Mouse (Mus musculus): ENCODE data around the gene Tmem121b. TPM values are rescaled to one million over a fixed set of nuclear protein-coding genes. Genes with fewer than 3 reads are reported as not detected.

The Tmem121b gene
- total and polyA plus RNA-seq, 2 experiments from 2014 or later, result 2.5 to 30.5 TPM

DNA sequence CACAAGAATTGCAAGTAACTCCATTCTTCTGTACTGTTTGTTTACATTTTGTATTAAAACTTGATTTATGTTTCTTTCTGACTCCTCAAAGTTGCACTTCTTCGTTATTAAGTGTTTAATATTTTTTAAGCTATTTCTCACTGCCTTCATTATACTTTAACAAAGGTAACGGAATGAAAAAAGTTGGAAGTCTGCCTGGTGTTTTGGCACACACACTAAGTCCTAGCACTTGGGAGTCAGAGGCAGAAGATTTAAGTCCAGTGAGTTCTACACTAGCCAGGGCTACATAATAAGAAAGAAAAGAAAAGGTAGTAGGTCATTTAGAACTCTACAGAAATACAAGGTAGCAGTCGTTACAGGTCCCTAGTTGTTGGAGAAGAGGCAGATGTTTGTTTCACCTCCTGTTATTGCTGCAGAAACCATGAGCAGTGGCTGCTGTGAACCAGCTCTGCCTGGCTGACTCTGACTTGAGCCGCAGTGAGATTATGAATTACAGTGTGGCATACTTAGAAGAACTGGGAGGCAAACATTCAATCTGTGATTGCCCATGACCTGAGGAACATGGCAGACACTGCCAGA, 51.3 kb downstream of the Tmem121b start:
- Histone ChIP-seq H3K4me3 (ENCODE audit: low read depth, low read length) (no peak overlapping the region), H3K36me3 (ENCODE audit: insufficient read depth, low read length) (peaks cover 22% of the 10 kb centered on the region), H3K4me1 (ENCODE audit: insufficient read depth, low read length) (no peaks in the 10 kb centered on the region), H3K4me2 (ENCODE audit: low read depth, low read length, poor library complexity, severe bottlenecking) (no peak overlapping the region), H3K27me3 (ENCODE audit: insufficient read depth, low read length) (no peaks in the 10 kb centered on the region), H3K9ac (replicated peaks; ENCODE audit: low read length, poor library complexity, severe bottlenecking) (no peak overlapping the region), H3K27ac (ENCODE audit: low read depth, low read length) (no peak overlapping the region), H3K9me3 (ENCODE audit: low read length) (no peaks in the 10 kb centered on the region)
- 84% methylated on average over 4 of the region's 4 CpGs for WGBS
- TF ChIP-seq CTCF (IDR thresholded peaks at IDR 0.05), result no peak
- DNase-seq (ENCODE audit: low spot score) (no peak), ATAC-seq (ENCODE audit: low FRiP score) (no peak)

Other genes with a start within 250 kb of the Tmem121b start
- gene D330020A13Rik, start 199.4 kb downstream of the Tmem121b start, total RNA-seq (2014; rRNA removed), result not detected in 2 replicates
- 0.20 TPM in 1 of 2 replicates, not detected in the other for gene D330020A13Rik, start 199.4 kb downstream of the Tmem121b start, polyA plus RNA-seq (2015; fragmentation: Nextera tagmentation; extraction: Ambion mirVana)
- 0.61 and 0.82 TPM in 2 replicates for gene B4galnt3, start 199.2 kb downstream of the Tmem121b start, total RNA-seq (2014; rRNA removed)
- 0.06 and 0.16 TPM in 2 replicates for gene B4galnt3, start 199.2 kb downstream of the Tmem121b start, polyA plus RNA-seq (2015; fragmentation: Nextera tagmentation; extraction: Ambion mirVana)
- 14.0 and 28.0 TPM in 2 replicates for gene Kdm5a, start 129.7 kb downstream of the Tmem121b start, total RNA-seq (2014; rRNA removed)
- 18.3 and 21.7 TPM in 2 replicates for gene Kdm5a, start 129.7 kb downstream of the Tmem121b start, polyA plus RNA-seq (2015; fragmentation: Nextera tagmentation; extraction: Ambion mirVana)
- 5.9 and 10.7 TPM in 2 replicates for gene Ccdc77, start 129.4 kb downstream of the Tmem121b start, total RNA-seq (2014; rRNA removed)
- gene Ccdc77, start 129.4 kb downstream of the Tmem121b start, polyA plus RNA-seq (2015; fragmentation: Nextera tagmentation; extraction: Ambion mirVana), result 6.4 and 6.7 TPM in 2 replicates
- gene Il17ra, start 30.6 kb downstream of the Tmem121b start, total RNA-seq (2014; rRNA removed), result 2.1 and 4.9 TPM in 2 replicates
- gene Il17ra, start 30.6 kb downstream of the Tmem121b start, polyA plus RNA-seq (2015; fragmentation: Nextera tagmentation; extraction: Ambion mirVana), result 2.0 and 2.3 TPM in 2 replicates
- 35.2 and 39.3 TPM in 2 replicates for gene Hdhd5, start 37.5 kb upstream of the Tmem121b start, total RNA-seq (2014; rRNA removed)
- gene Hdhd5, start 37.5 kb upstream of the Tmem121b start, polyA plus RNA-seq (2015; fragmentation: Nextera tagmentation; extraction: Ambion mirVana), result 14.0 and 16.6 TPM in 2 replicates
- 6.0 and 11.1 TPM in 2 replicates for gene Cecr2, start 172.6 kb upstream of the Tmem121b start, total RNA-seq (2014; rRNA removed)
- gene Cecr2, start 172.6 kb upstream of the Tmem121b start, polyA plus RNA-seq (2015; fragmentation: Nextera tagmentation; extraction: Ambion mirVana), result 0.43 and 1.1 TPM in 2 replicates

Data from midbrain, postnatal 0 days (tissue).